Mouse (Mus musculus): ENCODE measurements around the gene Tmem178b. TPM values are rescaled to one million over a fixed set of nuclear protein-coding genes. Genes with fewer than 3 reads are reported as not detected.

Gene Tmem178b
- polyA plus RNA-seq, 1 experiment from 2014 or later: 29.8 TPM

DNA sequence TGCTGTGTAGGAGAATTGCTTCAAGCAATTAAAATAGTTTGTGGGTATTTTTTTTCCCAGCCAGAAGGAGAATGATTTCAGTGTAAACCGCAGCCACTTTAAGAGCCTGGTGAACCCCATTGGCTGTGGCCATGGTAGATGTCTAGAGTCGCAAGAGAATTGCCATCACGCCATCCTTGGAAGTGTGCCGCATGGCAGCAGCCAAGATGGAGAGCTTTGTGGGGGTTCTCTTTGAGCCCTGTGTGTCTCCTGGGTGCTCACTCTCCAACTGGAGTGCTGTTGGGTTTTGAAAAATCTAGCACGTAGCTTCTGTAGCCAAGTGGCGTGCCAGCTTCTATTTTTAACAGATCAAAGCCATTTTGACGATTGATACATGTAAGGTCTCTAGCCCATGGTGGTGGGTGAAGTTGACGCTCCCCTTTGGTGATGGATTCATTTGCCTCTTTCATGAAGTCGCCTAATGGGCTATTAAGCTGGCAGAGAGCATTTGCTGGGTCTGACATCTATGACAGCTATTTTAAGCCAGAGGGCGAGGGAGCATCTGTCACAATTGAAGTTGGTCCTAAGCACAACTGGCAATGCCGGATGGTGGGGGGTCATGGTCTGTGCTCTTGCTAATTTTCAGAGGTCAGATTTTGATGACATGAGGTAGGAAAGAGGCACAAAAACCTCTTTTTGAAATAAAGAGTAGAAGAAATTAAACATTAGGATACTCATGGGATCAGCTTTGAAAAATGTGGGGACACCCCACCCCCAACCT is 133.1 kb downstream of the Tmem178b start:
- H3K36me3 ChIP-seq: peaks cover 3% of the 10 kb centered on the region; the same call in 1 of the 2 replicates
- WGBS: 71% methylated on average over 11 of the region's 11 CpGs

DNA sequence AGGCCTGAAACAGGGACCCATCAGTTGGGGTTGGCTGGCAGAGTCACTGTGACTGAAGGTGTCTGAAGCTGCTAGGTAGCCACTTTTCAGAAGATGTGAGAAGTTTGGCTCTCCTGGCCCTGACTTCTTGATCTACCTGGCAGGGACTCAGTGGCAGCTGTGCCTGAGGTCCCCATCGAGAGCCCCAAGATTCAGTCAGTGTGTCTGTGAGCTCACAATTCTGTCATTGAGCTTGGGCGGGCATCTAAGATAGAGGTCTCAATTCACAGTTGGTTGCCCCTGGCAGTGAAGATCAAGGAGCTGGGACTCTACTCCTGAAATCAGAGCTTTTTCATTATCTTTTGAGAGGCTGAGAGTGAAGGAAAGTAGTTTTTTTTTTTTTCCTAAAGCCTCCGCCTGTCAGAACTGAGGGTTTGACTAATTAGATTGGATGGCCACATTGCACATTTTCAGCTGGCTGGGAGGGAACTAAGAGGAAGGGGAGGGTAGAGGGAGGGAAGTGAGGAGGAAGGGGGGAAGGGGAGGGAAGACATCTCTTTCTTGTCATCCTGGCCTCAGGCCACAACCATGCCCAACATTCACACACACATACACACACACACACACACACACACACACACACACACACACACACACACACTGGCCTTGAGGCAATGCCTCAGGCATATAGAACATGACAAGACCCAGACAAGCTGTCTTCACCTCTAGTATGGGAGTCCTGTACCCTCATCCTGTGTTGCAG is 135.3 kb downstream of the Tmem178b start:
- no peaks in the 10 kb centered on the region for H3K27me3 ChIP-seq
- peaks cover 3% of the 10 kb centered on the region; the same call in 1 of the 2 replicates for H3K36me3 ChIP-seq
- peak overlapping the region; percentile 70 for H3K27ac ChIP-seq
- no peak overlapping the region for H3K9ac ChIP-seq (replicated peaks)
- ATAC-seq: peak; percentile 57
- H3K9me3 ChIP-seq: no peaks in the 10 kb centered on the region
- H3K4me2 ChIP-seq (replicated peaks): no peak overlapping the region
- WGBS: 21% methylated on average over 3 of the region's 3 CpGs
- H3K4me1 ChIP-seq (replicated peaks): peaks cover 54% of the 10 kb centered on the region
- H3K4me3 ChIP-seq (replicated peaks): no peak overlapping the region

More for the DNA sequence above, 133.1 kb downstream of the Tmem178b start:
- Histone ChIP-seq H3K4me2 (replicated peaks) (no peak overlapping the region), H3K9me3 (no peaks in the 10 kb centered on the region), H3K4me1 (replicated peaks) (peaks cover 50% of the 10 kb centered on the region), H3K27ac (no peak overlapping the region; the same call in 1 of the 2 replicates), H3K9ac (replicated peaks) (no peak overlapping the region), H3K4me3 (replicated peaks) (no peak overlapping the region), H3K27me3 (no peaks in the 10 kb centered on the region)
- 0 out of 2 replicates have a peak, but pooled peaks have one; percentile 31 for ATAC-seq

DNA sequence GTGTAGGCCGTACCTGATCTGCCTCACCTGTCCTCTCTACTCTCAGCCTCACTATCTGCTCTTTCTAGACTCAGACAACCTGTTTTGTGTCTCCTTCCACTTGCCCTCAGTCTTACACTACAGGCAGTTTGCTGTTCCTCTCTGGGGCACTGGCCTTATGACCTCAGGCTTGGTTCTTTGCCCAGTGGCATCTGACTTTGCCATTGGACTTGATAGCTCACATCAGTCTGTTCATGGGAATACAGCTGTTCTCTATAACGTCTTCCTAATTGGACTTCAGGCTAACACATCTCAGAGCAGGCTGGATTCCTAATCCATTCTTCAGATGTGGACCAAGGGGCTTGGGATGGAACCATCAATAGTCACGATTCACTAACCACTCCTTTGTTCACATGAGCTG is 136.6 kb downstream of the Tmem178b start:
- WGBS: 61% methylated on average over 3 of the region's 3 CpGs
- Histone ChIP-seq H3K36me3 (no peaks in the 10 kb centered on the region), H3K9me3 (no peaks in the 10 kb centered on the region), H3K4me3 (replicated peaks) (no peak overlapping the region), H3K4me2 (replicated peaks) (no peak overlapping the region), H3K27me3 (no peaks in the 10 kb centered on the region), H3K4me1 (replicated peaks) (peaks cover 59% of the 10 kb centered on the region), H3K9ac (replicated peaks) (no peak overlapping the region), H3K27ac (peak overlapping the region; percentile 9; the same call in 1 of the 2 replicates)
- ATAC-seq: no peak

DNA sequence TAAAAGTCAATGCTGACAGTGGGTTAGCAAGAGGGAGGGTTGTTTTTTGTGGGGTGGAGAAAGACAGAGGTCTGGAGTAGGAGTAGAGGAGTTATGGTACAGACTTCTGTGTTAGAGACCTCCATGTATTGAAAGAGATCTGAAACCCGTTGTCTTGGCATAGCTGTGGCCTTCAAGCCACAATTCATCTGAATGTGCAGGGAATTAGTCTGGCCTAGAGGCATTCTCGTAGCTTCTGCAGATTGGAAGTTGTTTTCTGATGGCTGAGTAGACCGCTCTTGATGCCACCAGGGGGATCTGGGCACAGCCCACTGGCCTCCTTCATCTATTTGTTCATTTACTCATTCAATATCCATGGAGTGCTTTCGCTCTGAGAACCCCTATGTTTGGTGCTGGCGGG is 138.0 kb downstream of the Tmem178b start:
- Histone ChIP-seq H3K4me2 (replicated peaks) (no peak overlapping the region), H3K27ac (no peak overlapping the region), H3K36me3 (no peaks in the 10 kb centered on the region), H3K27me3 (no peaks in the 10 kb centered on the region), H3K9me3 (no peaks in the 10 kb centered on the region), H3K4me3 (replicated peaks) (no peak overlapping the region), H3K4me1 (replicated peaks) (peaks cover 68% of the 10 kb centered on the region), H3K9ac (replicated peaks) (no peak overlapping the region)
- WGBS: 92% methylated on average over 5 of the region's 5 CpGs
- no peak for ATAC-seq

DNA sequence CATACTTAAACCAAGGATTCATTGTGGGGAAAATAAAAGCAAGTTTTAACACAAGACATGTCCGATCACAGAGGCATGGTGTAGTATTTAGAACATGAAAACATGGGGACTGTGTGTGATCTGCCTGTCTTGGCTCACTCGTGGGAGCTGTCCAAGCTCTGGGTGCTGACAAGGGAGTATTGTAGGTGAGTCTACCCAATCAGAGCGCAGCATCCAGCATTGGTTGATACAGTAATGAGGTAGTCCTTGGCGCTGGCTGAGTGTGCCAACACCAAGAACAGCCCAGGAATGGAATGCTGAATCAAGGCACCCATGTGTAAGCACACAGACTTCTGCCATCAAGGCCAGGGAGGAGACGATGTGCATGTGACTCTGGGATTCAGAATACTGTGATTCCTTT is 138.5 kb downstream of the Tmem178b start:
- no peak for ATAC-seq
- Histone ChIP-seq H3K4me1 (replicated peaks) (peaks cover 68% of the 10 kb centered on the region), H3K27ac (no peak overlapping the region), H3K27me3 (no peaks in the 10 kb centered on the region), H3K4me3 (replicated peaks) (no peak overlapping the region), H3K9me3 (no peaks in the 10 kb centered on the region), H3K9ac (replicated peaks) (no peak overlapping the region), H3K36me3 (no peaks in the 10 kb centered on the region), H3K4me2 (replicated peaks) (no peak overlapping the region)
- WGBS: 74% methylated on average over 5 of the region's 5 CpGs

DNA sequence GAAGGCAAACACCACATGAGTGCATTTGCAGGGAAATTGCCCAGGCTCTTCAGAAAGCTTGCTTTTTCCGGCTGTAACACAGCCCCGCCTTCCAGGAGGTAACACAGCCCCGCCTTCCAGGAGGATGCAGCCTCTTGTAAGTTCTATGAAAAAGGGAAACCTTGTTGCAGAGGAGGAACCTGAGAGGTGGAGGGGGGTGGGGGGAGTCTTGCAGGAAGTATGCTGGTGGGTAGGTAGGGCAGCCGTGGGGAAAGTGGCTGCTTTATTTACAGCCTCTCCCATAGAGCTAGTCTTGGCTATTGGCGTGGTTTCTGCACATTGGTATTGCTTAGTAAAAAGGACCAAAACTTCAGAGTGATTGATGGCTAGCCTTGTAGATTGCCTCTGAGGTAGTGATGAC is 140.3 kb downstream of the Tmem178b start:
- Histone ChIP-seq H3K36me3 (no peaks in the 10 kb centered on the region), H3K4me1 (replicated peaks) (peaks cover 56% of the 10 kb centered on the region), H3K9ac (replicated peaks) (no peak overlapping the region), H3K27ac (no peak overlapping the region), H3K4me2 (replicated peaks) (no peak overlapping the region), H3K4me3 (replicated peaks) (no peak overlapping the region), H3K9me3 (no peaks in the 10 kb centered on the region), H3K27me3 (no peaks in the 10 kb centered on the region)
- 85% methylated on average over 5 of the region's 5 CpGs for WGBS
- no peak for ATAC-seq

DNA sequence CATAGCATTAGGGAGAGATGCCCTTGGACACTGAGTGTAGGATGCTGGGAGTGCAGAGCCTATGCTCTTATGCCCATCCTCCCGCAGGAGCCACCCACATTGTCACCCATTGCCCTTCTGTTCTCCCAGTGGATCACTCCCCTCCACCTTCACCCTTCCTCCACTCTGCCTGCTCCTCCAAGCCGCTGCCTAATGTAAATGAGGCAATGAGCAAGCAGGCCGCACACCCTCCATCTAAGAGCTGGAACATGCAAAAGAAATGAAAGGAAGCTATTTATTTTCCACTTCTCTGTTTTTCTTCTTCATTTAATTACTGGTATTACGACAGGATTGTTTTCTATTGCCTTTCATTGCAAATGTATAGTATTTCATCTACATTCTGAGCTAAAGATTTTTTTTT is 142.1 kb downstream of the Tmem178b start:
- H3K27ac ChIP-seq: peak overlapping the region; percentile 74
- H3K27me3 ChIP-seq: no peaks in the 10 kb centered on the region
- H3K4me1 ChIP-seq (replicated peaks): peaks cover 52% of the 10 kb centered on the region
- no peak overlapping the region for H3K9ac ChIP-seq (replicated peaks)
- no peak overlapping the region for H3K4me2 ChIP-seq (replicated peaks)
- H3K4me3 ChIP-seq (replicated peaks): no peak overlapping the region
- ATAC-seq: no peak
- no peaks in the 10 kb centered on the region for H3K36me3 ChIP-seq
- H3K9me3 ChIP-seq: no peaks in the 10 kb centered on the region
- WGBS: 37% methylated on average over 4 of the region's 4 CpGs

DNA sequence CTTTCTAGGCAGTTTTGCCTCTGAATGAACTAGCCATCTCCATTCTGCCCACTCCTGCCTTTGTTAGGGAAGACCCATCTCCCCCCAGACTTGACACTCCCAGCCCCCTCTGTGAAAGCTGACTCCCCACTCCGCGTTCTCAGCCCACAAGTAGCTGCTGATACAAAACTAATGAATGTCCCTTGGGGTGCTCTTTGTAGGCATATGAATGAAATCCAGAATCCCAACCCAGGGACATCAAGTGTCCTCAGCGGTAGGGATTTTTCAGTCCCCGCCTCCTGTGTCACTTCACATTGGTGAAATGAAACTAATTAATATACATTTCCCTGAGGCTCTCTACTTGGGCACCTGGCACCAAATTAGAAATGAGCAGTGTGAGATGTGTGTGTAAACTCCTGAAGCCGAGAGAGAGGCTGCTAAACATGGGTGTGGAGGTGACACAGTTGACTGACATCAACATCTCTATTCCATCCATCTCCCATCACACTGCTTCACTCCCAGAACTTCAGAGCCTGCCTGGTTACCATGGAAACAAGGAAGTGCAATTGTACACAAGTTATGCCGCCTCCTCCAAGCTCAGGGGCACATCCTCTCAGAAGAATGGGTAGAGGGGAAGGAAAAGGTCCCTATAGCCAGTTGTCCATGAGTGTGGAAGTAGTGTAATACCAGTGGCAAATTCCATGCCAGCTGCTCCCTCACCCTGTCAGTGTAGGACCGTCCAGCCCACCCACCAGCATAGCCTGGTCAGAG is 142.8 kb downstream of the Tmem178b start:
- Histone ChIP-seq H3K4me1 (replicated peaks) (peaks cover 46% of the 10 kb centered on the region), H3K9ac (replicated peaks) (no peak overlapping the region), H3K4me3 (replicated peaks) (no peak overlapping the region), H3K27ac (peak overlapping the region; percentile 61), H3K4me2 (replicated peaks) (no peak overlapping the region), H3K27me3 (no peaks in the 10 kb centered on the region), H3K9me3 (no peaks in the 10 kb centered on the region), H3K36me3 (no peaks in the 10 kb centered on the region)
- WGBS: 20% methylated on average over 7 of the region's 7 CpGs
- peak; percentile 70 for ATAC-seq

DNA sequence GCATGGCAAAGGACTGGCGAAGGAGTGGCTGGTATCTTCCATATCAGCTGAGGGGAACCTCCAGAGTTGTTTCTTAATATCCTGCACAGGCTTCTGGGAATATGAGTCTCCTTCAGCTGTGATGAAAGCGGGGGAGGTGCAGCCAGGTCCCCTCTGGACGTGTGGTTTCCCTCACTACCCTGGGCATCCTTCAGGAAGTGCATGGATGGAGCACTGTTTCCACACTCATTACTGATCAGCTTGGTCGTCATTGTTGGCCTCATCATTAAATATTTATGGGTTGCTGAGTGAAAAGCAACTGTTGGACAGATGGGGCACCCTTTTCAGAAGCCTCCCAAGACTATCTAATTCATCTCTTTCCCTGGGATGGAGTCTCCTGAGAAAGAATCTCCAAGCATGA is 146.3 kb downstream of the Tmem178b start:
- H3K36me3 ChIP-seq: no peaks in the 10 kb centered on the region

DNA sequence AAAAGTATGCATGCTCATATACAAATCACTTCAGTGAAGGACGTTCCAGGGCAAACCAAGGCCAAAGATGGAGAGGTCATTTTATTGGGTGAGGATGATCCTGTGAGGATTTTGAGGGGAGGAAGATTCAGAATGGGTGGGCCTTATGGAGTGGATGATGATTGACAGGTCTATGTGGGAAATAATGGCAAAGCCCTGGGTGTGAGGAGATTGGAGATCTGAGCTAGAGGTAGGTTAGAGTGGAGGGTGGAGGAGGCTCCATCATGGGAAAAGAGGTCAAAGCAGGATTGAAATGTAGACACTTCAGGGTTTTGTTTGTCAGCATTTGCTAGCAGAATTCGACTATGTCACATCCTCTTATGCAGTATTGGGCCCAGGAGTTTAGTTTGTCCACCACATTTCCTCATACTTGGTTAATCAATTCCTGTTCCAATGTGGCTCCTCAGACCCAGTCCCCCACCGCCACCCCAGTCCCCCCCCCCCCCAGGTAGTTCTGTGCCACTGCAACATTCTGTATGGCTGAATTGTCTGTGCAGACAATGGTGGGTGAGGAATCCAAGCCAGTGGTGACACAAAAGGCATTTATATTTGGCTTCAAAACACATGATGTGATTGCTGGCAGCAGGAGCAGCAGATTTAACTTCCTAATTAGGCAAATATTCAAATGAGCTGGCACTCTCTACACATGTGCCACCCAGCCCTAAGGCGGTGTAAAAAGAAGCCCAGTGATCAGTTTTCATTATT is 150.7 kb downstream of the Tmem178b start:
- no peak overlapping the region for H3K9ac ChIP-seq (replicated peaks)

More for the DNA sequence above, 146.3 kb downstream of the Tmem178b start:
- H3K27ac ChIP-seq: peak overlapping the region; percentile 71
- no peak overlapping the region for H3K9ac ChIP-seq (replicated peaks)
- ATAC-seq: peak; percentile 78
- no peaks in the 10 kb centered on the region for H3K9me3 ChIP-seq
- no peak overlapping the region for H3K4me3 ChIP-seq (replicated peaks)
- peaks cover 56% of the 10 kb centered on the region for H3K4me1 ChIP-seq (replicated peaks)
- no peaks in the 10 kb centered on the region for H3K27me3 ChIP-seq
- no peak overlapping the region for H3K4me2 ChIP-seq (replicated peaks)
- 21% methylated on average over 4 of the region's 4 CpGs for WGBS

DNA sequence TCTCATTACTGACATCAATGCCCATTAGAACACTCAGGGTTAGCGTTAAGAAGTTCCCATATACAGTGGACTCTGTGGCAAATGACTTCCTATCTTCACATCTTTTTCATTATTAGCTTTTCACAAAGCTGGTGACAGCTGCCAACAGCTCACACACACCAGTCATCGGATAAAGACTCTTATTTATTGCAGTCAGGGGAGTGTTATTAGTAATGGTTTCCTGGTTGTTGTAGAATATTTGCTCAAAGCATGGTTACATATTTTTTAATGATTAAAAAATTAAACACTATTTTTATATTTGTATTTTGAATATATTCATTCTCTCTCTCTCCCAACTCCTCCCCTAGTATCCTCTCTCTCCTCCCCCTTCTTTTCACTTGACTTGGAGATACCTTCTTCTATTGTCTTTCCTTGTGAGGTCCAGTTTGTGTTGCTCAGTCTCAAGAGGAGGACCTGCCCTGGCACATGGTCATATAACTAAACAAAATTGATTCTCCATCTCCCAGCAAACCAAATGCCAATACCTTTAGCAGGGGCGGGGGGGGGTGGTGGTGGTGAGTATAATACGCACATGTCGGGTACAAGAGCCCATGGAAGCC is 151.4 kb downstream of the Tmem178b start:
- H3K36me3 ChIP-seq: no peaks in the 10 kb centered on the region
- no peaks in the 10 kb centered on the region for H3K27me3 ChIP-seq
- ATAC-seq: 0 out of 2 replicates have a peak, but pooled peaks have one; percentile 21
- no peaks in the 10 kb centered on the region for H3K9me3 ChIP-seq
- peak overlapping the region; percentile 83 for H3K27ac ChIP-seq
- no peak overlapping the region for H3K4me3 ChIP-seq (replicated peaks)
- H3K9ac ChIP-seq (replicated peaks): no peak overlapping the region
- peaks cover 34% of the 10 kb centered on the region for H3K4me1 ChIP-seq (replicated peaks)
- WGBS: 64% methylated on average over 5 of the region's 5 CpGs
- H3K4me2 ChIP-seq (replicated peaks): no peak overlapping the region

More for the DNA sequence above, 150.7 kb downstream of the Tmem178b start:
- no peak overlapping the region for H3K4me2 ChIP-seq (replicated peaks)
- 62% methylated on average over 4 of the region's 4 CpGs for WGBS
- no peaks in the 10 kb centered on the region for H3K36me3 ChIP-seq
- H3K4me1 ChIP-seq (replicated peaks): peaks cover 39% of the 10 kb centered on the region
- no peaks in the 10 kb centered on the region for H3K27me3 ChIP-seq
- H3K27ac ChIP-seq: peak overlapping the region; percentile 76
- no peaks in the 10 kb centered on the region for H3K9me3 ChIP-seq
- ATAC-seq: peak; percentile 87
- H3K4me3 ChIP-seq (replicated peaks): no peak overlapping the region

All from midbrain, embryonic 13.5 days (tissue).